ENCODE assay signal across 17 mouse cellular contexts in genomic region chr13:51392256-51392655, GRCm38 (mm10).
"Had no signal": no experiment of that assay in that cellular context is flagged by ENCODE, and none has a peak within 500 bp of the region (broad histone marks: within the 10 kb centered on the region; RNA-seq: fewer than 3 reads in every experiment).

No protein-coding gene starts in this region.

- DNase-seq: gastrocnemius, adult 2 months; gastrocnemius, postnatal 10 days; gastrocnemius, postnatal 36 days; heart, adult 18-20 months; heart, postnatal 10 days; heart, postnatal 4 days; kidney, adult 11 months; kidney, adult 2 months; kidney, adult 9 months; kidney, postnatal 14 days; kidney, postnatal 36 days; layer of hippocampus, adult 9-11 months; layer of hippocampus, postnatal 36 days; left cerebral cortex, postnatal 4 days had no signal

- ATAC-seq: hindbrain, embryonic 16.5 days; intestine, embryonic 16.5 days; liver, embryonic 12.5 days had no signal
